Mouse (Mus musculus) fibroblast of lung, adult 2 months (primary cell): ENCODE measurements around the gene Thoc5.

ENCODE experiments used
- DNase-seq: peaks from one replicate; pipeline ENCODE4 v3.0.0-alpha.2; 2011; ENCODE audit warnings: low read depth

Thoc5 gene

DNA sequence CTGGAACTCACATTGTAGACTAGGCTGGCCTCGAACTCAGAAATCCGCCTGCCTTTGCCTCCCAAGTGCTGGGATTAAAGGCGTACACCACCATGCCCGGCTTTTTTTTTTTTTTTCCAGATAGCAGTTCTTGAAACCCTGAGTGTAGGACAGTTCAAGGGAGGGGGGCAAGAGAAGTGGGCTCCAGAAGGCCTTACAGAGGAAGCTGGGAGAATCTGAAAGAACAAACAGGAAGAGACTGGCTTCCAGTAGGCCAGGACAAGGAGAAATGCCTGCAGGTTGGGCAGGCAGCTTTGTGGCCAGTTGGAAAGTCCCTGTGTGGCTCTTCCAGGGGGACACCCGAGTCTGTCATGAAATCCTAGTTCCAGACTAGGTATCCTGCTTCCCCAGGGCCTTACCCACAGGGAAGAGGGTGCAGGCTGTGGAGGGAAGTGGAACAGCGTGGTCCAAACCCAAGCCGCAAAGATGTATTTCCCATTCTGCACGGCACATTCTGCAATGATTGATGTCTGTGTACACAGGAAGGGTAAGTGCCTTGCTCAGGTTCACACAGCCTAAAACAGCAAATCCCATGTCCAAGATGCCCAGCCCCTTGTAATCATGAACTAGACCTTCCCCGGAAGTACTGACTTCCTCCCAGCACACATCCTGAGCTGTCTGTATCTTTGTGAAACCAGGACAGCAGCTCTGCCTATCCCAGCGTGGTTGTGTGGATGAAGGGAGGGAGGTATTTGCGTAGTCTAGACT is 79.4 kb downstream of the Thoc5 start:
- DNase-seq: no peak

DNA sequence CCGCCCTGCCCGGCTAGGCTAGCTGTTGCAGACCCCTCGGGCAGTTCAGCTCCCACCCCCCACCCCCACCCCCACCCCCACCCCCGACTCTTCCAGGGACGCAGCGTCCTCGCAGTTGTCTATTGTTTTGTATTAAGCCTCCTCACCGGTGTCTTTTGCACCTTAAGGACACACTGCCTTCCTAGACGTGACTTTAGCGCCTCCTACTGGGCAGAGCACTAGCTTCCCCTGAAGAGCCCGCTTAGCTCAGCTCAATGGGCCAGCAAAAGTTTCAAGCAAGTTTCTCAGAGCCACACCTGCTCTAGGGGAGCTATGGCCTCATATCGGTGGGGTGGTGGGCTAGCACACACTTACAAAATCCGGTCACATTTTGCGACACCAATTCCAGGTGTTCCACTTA is 80.5 kb downstream of the Thoc5 start:
- DNase-seq: peak; percentile 27
